Mouse (Mus musculus) thymus, adult 2 months (tissue): ENCODE measurements around the gene Gm10192. TPM values are rescaled to one million over a fixed set of nuclear protein-coding genes. Genes with fewer than 3 reads are reported as not detected.
"Not testable (repeated sequence)": the region's sequence is repeated elsewhere in the genome, so short reads cannot be mapped to it uniquely, and the experiment has no call there.

ENCODE experiments used
- DNase-seq: peaks from one replicate; pipeline ENCODE4 v3.0.0; 2021
- H3K27ac ChIP-seq: fragments of 200-500 bp; 2 replicates; pipeline ENCODE4 v1.5.1; 2012; ENCODE audit warnings: low read length, control low read depth; ENCODE audit not compliant: control insufficient read depth, insufficient read depth
- H3K27me3 ChIP-seq: fragments of 200-500 bp; 2 replicates; pipeline ENCODE4 v1.6.1; 2012; ENCODE audit warnings: mild to moderate bottlenecking, low read length, moderate library complexity, mixed read lengths; ENCODE audit not compliant: control insufficient read depth, insufficient read depth
- H3K36me3 ChIP-seq: fragments of 200-500 bp; 2 replicates; pipeline ENCODE4 v1.6.1; 2012; ENCODE audit warnings: mild to moderate bottlenecking, low read length, moderate library complexity; ENCODE audit not compliant: control insufficient read depth, insufficient read depth
- H3K4me1 ChIP-seq: fragments of 200-500 bp; replicated peaks from 2 replicates; pipeline ENCODE4 v1.6.1; 2012; ENCODE audit warnings: low read length; ENCODE audit not compliant: control insufficient read depth, insufficient read depth
- H3K4me3 ChIP-seq: fragments of 200-500 bp; 2 replicates; pipeline ENCODE4 v1.5.1; 2012; ENCODE audit warnings: mild to moderate bottlenecking, low read length, control low read depth, moderate library complexity; ENCODE audit not compliant: control insufficient read depth, insufficient read depth
- CTCF ChIP-seq: fragments of 200-500 bp; IDR thresholded peaks from 2 replicates; pipeline ENCODE4 v1.5.1; 2012; ENCODE audit warnings: mild to moderate bottlenecking, control low read depth, low read length, moderate library complexity, borderline replicate concordance; ENCODE audit not compliant: control insufficient read depth, poor library complexity, insufficient read depth; ENCODE audit errors: extremely low read depth
- POLR2A ChIP-seq: fragments of 200-500 bp; IDR thresholded peaks from 2 replicates; pipeline ENCODE4 v1.6.1; 2012; ENCODE audit warnings: mild to moderate bottlenecking, low read length, control low read depth, moderate library complexity; ENCODE audit not compliant: control insufficient read depth, poor library complexity, insufficient read depth; ENCODE audit errors: extremely low read depth
- WGBS: fragments of 180-500 bp; shearing (Covaris S2); methylation state at CpG from one replicate; pipeline ENCODE4 v1.1.7; 2018; 5-methylcytosine and 5-hydroxymethylcytosine counted together
- polyA plus RNA-seq: library from polyadenylated mRNA; depleted of rRNA; stranded (reverse); fragments of >200 nt; gene quantifications from 2 replicates; pipeline ENCODE4 v1.2.3, GENCODE M21; 2012; rRNA removed

Gm10192 gene
- not detected in 2 replicates for polyA plus RNA-seq

DNA sequence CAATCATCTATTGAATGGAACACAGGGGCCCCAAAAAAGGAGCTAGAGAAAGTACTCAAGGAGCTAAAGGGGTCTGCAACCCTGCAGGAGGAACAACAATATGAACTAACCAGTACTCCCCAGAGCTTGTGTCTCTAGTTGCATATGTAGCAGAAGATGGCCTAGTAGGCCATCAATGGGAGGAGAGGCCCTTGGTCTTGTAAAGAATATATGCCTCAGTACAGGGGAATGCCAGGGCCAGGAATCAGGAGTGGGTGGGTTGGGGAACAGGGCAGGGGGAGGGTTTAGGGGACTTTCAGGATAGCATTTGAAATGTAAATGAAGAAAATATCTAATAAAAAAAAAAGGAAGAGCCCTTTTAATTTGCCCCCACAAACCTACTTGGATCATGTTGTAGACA, at the start of gene Gm10192:
Gm10192 (minus strand) TSS at position 101 of the 400 bp plus-strand sequence.
- H3K4me3 ChIP-seq, H3K27me3 ChIP-seq, DNase-seq, H3K27ac ChIP-seq, H3K36me3 ChIP-seq, H3K4me1 ChIP-seq: not testable (repeated sequence)

DNA sequence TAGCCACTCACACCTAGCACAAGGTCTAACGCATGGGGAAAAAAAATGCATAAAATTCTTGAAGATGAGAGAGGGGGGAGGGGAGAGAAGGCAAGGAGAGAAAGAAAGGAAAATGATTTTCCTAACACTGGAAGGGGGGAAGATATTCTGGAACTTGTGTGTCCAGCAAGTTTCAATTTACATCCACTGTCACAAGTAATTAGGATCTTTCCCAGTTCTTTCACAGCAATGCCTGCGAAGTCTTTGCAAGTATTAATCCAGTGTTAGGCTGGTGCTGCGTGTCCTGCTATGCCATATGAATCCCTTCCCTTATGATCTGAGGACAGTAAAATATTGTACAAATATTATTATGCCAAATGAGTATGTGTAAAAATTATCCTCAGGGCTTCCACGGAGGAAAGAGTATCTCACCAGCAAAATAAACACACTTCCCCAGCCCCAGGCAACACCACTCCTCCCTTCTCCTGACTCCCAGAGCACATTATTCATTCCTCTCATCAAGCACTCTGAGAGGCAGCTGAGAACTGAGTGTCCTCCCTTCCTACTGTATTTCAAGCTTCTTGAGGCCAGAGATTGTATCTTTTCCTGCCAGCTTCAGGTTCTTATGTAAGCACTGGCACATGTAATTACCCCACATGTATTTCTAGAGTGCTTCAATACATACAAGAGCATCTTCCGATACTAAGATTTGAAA, 47.6 kb upstream of the Gm10192 start:
- H3K4me3 ChIP-seq, result no peak overlapping the region
- no peak for TF ChIP-seq POLR2A
- TF ChIP-seq CTCF, result no peak
- no peak for DNase-seq
- no peaks in the 10 kb centered on the region for H3K4me1 ChIP-seq
- H3K27ac ChIP-seq, result no peak overlapping the region
- no peaks in the 10 kb centered on the region for H3K27me3 ChIP-seq
- 77% methylated on average over 5 of the region's 5 CpGs for WGBS
- no peaks in the 10 kb centered on the region for H3K36me3 ChIP-seq

DNA sequence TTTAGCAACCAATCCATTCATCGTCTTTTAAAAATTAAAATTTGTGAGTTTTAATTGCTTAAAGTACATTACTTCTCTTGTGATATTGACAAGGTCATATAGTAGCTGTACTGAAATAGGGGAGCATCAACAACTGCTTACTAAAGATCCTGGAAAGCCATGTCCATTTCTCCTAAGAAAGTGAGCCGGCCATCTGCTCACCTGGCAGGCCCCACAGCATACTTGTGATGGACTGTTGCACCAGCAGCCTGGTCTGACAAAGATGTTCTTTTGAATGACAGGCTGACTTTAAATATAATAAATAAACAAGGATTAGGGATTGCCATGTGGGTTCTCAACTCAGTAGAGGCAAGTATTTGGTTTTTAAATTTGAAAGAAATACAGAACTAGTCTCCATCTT, 36.7 kb upstream of the Gm10192 start:
- no peak overlapping the region for H3K27ac ChIP-seq
- DNase-seq, result no peak
- 96% methylated on average over 2 of the region's 2 CpGs for WGBS
- TF ChIP-seq POLR2A, result no peak
- H3K4me3 ChIP-seq, result no peak overlapping the region
- no peaks in the 10 kb centered on the region for H3K4me1 ChIP-seq
- no peaks in the 10 kb centered on the region for H3K36me3 ChIP-seq
- no peaks in the 10 kb centered on the region for H3K27me3 ChIP-seq

GRCm38 (mm10) chr4:97217906-97218305, 34.9 kb upstream of the Gm10192 start:
- no peak for DNase-seq
- H3K4me1 ChIP-seq, result no peaks in the 10 kb centered on the region
- TF ChIP-seq POLR2A (no peak), CTCF (no peak)
- no peaks in the 10 kb centered on the region for H3K36me3 ChIP-seq
- H3K4me3 ChIP-seq, result no peak overlapping the region
- WGBS, result 84% methylated on average over 1 of the region's 1 CpGs
- no peaks in the 10 kb centered on the region for H3K27me3 ChIP-seq
- H3K27ac ChIP-seq, result no peak overlapping the region

DNA sequence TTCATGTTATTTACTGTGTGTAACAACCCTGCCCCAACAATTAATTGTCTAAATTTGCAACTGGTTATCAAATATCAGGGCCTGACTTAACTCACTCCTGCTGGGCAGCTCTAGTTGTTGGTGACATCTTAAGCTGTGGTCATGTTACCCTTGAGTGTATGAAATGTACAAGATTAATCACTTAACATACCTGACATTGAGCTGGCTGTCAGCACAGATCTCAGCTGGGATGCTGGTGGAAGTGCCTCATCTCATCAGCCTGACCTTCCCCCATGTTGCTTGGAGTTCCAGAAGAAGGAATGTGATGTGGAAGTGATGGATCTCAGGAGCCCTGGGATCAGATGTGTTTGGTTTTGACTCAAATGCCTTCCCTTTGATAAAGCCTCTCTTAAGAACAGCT, 29.5 kb upstream of the Gm10192 start:
- TF ChIP-seq CTCF (no peak), POLR2A (no peak)
- H3K4me3 ChIP-seq, result no peak overlapping the region
- H3K27ac ChIP-seq, result no peak overlapping the region
- no peak for DNase-seq
- H3K4me1 ChIP-seq, result no peaks in the 10 kb centered on the region
- no peaks in the 10 kb centered on the region for H3K27me3 ChIP-seq
- no peaks in the 10 kb centered on the region for H3K36me3 ChIP-seq

- H3K4me3 ChIP-seq, H3K36me3 ChIP-seq, H3K27me3 ChIP-seq, H3K4me1 ChIP-seq, DNase-seq, H3K27ac ChIP-seq: not testable (repeated sequence)
- WGBS, result 79% methylated on average over 2 of the region's 2 CpGs
Observed at GRCm38 (mm10) chr4:97202986-97203385, 20.0 kb upstream of the Gm10192 start.

GRCm38 (mm10) chr4:97193176-97193575, 10.2 kb upstream of the Gm10192 start:
- 88% methylated on average over 4 of the region's 4 CpGs for WGBS
- no peak for DNase-seq
- TF ChIP-seq POLR2A, result no peak
- no peak for TF ChIP-seq CTCF
- H3K4me1 ChIP-seq, result no peaks in the 10 kb centered on the region
- H3K36me3 ChIP-seq, result no peaks in the 10 kb centered on the region
- no peak overlapping the region for H3K4me3 ChIP-seq
- H3K27ac ChIP-seq, result no peak overlapping the region
- no peaks in the 10 kb centered on the region for H3K27me3 ChIP-seq
